Mouse (Mus musculus) thymus, adult 2 months (tissue): ENCODE results near the gene Afg3l1.

ENCODE experiments used
- CTCF ChIP-seq: fragments of 200-500 bp; IDR thresholded peaks from 2 replicates; pipeline ENCODE4 v1.5.1; 2012; ENCODE audit warnings: mild to moderate bottlenecking, control low read depth, low read length, moderate library complexity, borderline replicate concordance; ENCODE audit not compliant: control insufficient read depth, poor library complexity, insufficient read depth; ENCODE audit errors: extremely low read depth
- POLR2A ChIP-seq: fragments of 200-500 bp; IDR thresholded peaks from 2 replicates; pipeline ENCODE4 v1.6.1; 2012; ENCODE audit warnings: mild to moderate bottlenecking, low read length, control low read depth, moderate library complexity; ENCODE audit not compliant: control insufficient read depth, poor library complexity, insufficient read depth; ENCODE audit errors: extremely low read depth

- TF ChIP-seq CTCF (no peak), POLR2A (no peak)
Measured at GRCm38 (mm10) chr8:123503801-123504467, 26.2 kb downstream of the Afg3l1 start.
